Mouse (Mus musculus) leukemia stem cell, adult 10-12 weeks (primary cell): Measurements from ENCODE around the gene Itm2a. TPM values are rescaled to one million over a fixed set of nuclear protein-coding genes. Genes with fewer than 3 reads are reported as not detected.

Experiments
- polyA plus RNA-seq: library from polyadenylated mRNA; stranded (reverse); fragments of >175 nt; gene quantifications from 2 replicates; pipeline ENCODE4 v1.2.3, GENCODE M21; 2012; ENCODE audit warnings: low replicate concordance

Gene Itm2a
- polyA plus RNA-seq: 0.14 TPM in 1 of 2 replicates, not detected in the other

DNA sequence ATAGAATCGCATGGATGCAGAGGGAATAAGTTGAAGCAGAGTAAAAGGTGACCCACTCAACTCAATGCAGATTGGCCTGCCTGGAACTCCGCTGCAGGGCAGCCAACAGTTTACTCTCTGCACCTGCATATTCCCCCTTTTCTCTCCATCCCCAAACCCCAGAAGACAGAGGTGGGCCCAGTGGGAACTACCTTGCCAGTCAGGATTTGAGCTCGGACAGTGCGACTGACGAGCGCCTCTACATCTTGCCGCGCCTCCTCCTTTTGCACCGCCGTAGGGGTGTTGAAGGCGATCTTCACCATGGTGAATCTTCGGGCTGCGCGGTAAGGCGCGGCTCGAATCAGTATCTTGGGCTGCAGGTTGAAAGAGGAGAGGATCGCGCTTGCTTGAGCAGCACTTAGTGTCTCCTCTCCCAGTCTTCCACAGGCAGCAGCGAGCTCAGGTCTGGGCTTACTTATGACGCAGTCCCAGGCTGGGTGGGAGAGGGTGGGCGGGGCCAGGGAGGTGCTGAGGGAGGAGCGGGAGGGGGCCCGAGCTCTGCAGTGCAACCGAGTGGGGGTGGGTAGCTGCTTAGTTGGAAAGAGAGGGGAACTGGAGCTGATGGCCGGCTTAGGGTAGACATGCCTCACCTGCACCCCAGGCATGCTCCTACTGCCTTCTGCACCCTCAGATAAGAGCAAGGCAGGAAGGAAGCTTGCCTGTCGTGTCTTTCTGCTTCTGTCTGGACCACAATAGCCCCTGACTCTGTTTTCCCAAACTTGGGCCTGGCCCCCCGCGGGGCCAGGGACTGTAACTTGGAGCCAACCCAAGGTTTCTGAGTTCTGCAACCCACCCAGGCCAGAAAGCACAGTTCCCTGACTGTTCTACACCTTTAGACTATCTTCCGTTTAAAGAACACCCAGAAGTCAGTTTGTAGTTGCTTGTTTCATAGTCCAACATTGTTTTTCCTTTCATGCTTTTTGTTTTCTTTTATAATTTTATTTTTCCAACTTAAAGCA lies at the start of gene Itm2a:
TSS of gene Itm2a (minus strand) at position 462 of the 998 bp plus-strand sequence.

Other genes starting within 250 kb of the Itm2a start
- 0.11 TPM in 1 of 2 replicates, not detected in the other for gene Gpr174, start 147.5 kb downstream of the Itm2a start, polyA plus RNA-seq